Mouse (Mus musculus): ENCODE data around the gene Nrbf2. TPM values are rescaled to one million over a fixed set of nuclear protein-coding genes. Genes with fewer than 3 reads are reported as not detected.
A peak's percentile ranks its signal among the peaks of the same experiment; 100 is the strongest.

The Nrbf2 gene
- 34.9 and 35.6 TPM in 2 replicates for polyA plus RNA-seq (2015; fragmentation: Nextera tagmentation; extraction: Ambion mirVana)

- H3K9ac ChIP-seq = peak within 1 kb of the TSS; percentile 75
- WGBS = 2% methylated on average over 48 of the region's 52 CpGs
- peaks cover 30% of the 10 kb centered on the region for H3K4me1 ChIP-seq
- peak; percentile 92 for ATAC-seq (replicated peaks; ENCODE audit: low FRiP score)
- H3K36me3 ChIP-seq = no peaks in the 10 kb centered on the region
- peak within 1 kb of the TSS; percentile 78 for H3K4me3 ChIP-seq (replicated peaks)
- H3K9me3 ChIP-seq (replicated peaks) = no peaks in the 10 kb centered on the region
- no peaks in the 10 kb centered on the region for H3K27me3 ChIP-seq
- peak within 1 kb of the TSS; percentile 73 for H3K4me2 ChIP-seq
- peak within 1 kb of the TSS; percentile 83 for H3K27ac ChIP-seq
Observed at GRCm38 (mm10) chr10:67285176-67285814, at the start of gene Nrbf2. Nrbf2 (minus strand) TSS chr10:67285305.

DNA sequence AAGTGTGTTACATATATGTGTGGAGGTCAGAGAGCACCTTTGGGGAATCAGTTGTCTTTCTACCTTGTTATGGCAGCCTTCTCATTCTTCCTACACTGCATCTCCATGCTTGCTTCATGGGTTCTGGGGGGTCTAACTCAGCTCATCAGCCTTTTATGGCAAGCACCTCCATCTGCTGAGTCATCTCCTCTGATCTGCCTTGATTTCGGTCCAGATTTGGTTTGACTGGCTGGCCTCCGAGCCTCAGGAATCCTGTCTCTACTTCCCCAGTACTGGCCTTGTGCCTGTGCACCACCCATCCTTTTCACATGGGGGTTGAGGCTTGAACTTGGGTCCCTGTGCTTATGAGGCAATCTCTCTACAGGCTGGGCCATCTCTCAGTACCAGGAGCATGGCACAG, 45.5 kb upstream of the Nrbf2 start:
- Histone ChIP-seq H3K27ac (no peak overlapping the region), H3K36me3 (no peaks in the 10 kb centered on the region), H3K9me3 (replicated peaks) (no peaks in the 10 kb centered on the region), H3K4me1 (no peaks in the 10 kb centered on the region; the same call in 1 of the 2 replicates), H3K4me3 (replicated peaks) (no peak overlapping the region), H3K27me3 (no peaks in the 10 kb centered on the region), H3K4me2 (no peak overlapping the region), H3K9ac (no peak overlapping the region)
- 76% methylated on average over 2 of the region's 2 CpGs for WGBS
- ATAC-seq (replicated peaks; ENCODE audit: low FRiP score) = no peak

GRCm38 (mm10) chr10:67329661-67330060, 44.6 kb upstream of the Nrbf2 start:
- H3K27me3 ChIP-seq = no peaks in the 10 kb centered on the region
- no peak overlapping the region for H3K4me3 ChIP-seq (replicated peaks)
- WGBS = 36% methylated on average over 11 of the region's 11 CpGs
- ATAC-seq (replicated peaks; ENCODE audit: low FRiP score) = no peak
- no peaks in the 10 kb centered on the region for H3K36me3 ChIP-seq
- H3K4me2 ChIP-seq = no peak overlapping the region
- no peaks in the 10 kb centered on the region for H3K9me3 ChIP-seq (replicated peaks)
- H3K27ac ChIP-seq = no peak overlapping the region
- H3K4me1 ChIP-seq = no peaks in the 10 kb centered on the region; the same call in 1 of the 2 replicates
- H3K9ac ChIP-seq = no peak overlapping the region

- no peak for ATAC-seq (replicated peaks; ENCODE audit: low FRiP score)
- H3K27me3 ChIP-seq = no peaks in the 10 kb centered on the region
- 83% methylated on average over 5 of the region's 5 CpGs for WGBS
Observed at GRCm38 (mm10) chr10:67328208-67328607, 43.1 kb upstream of the Nrbf2 start.

GRCm38 (mm10) chr10:67324036-67324435, 38.9 kb upstream of the Nrbf2 start:
- 71% methylated on average over 1 of the region's 1 CpGs for WGBS
- H3K9ac ChIP-seq = no peak overlapping the region
- H3K9me3 ChIP-seq (replicated peaks) = no peaks in the 10 kb centered on the region
- peaks cover 4% of the 10 kb centered on the region; the same call in 1 of the 2 replicates for H3K4me1 ChIP-seq
- no peaks in the 10 kb centered on the region for H3K36me3 ChIP-seq
- no peak for ATAC-seq (replicated peaks; ENCODE audit: low FRiP score)
- no peak overlapping the region for H3K4me3 ChIP-seq (replicated peaks)
- H3K27ac ChIP-seq = no peak overlapping the region
- H3K4me2 ChIP-seq = no peak overlapping the region
- peaks cover 12% of the 10 kb centered on the region; the same call in 1 of the 2 replicates for H3K27me3 ChIP-seq

More at GRCm38 (mm10) chr10:67328208-67328607, 43.1 kb upstream of the Nrbf2 start:
- Histone ChIP-seq H3K9me3 (replicated peaks) (no peaks in the 10 kb centered on the region), H3K9ac (no peak overlapping the region), H3K4me1 (no peaks in the 10 kb centered on the region; the same call in 1 of the 2 replicates), H3K4me3 (replicated peaks) (no peak overlapping the region), H3K27ac (no peak overlapping the region), H3K4me2 (no peak overlapping the region), H3K36me3 (no peaks in the 10 kb centered on the region)

DNA sequence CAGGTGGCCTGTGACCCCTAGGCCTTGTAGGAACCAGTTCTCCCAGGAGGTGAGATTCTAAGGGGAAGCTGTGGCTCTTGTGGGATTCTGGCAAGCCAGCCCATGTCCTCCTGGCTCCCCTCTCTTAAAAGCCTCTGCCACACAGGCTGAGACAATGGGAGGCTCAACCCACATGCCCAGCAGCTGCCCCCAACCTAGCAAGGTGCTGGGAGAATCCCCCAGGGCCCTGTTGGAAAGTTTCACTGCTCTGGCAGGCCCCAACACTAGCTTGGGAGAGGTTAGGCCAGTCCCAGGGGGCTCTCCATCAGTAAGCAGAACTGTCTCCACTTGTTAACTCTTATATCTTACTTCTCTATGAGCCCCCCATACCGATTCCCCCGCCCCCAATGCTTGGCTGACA, 36.3 kb upstream of the Nrbf2 start:
- H3K4me2 ChIP-seq = no peak overlapping the region
- no peak overlapping the region for H3K4me3 ChIP-seq (replicated peaks)
- 85% methylated on average over 2 of the region's 2 CpGs for WGBS
- no peaks in the 10 kb centered on the region for H3K36me3 ChIP-seq
- no peaks in the 10 kb centered on the region for H3K9me3 ChIP-seq (replicated peaks)
- no peak overlapping the region for H3K9ac ChIP-seq
- ATAC-seq (replicated peaks; ENCODE audit: low FRiP score) = no peak
- peaks cover 19% of the 10 kb centered on the region for H3K27me3 ChIP-seq
- H3K27ac ChIP-seq = no peak overlapping the region
- H3K4me1 ChIP-seq = peaks cover 14% of the 10 kb centered on the region

- no peaks in the 10 kb centered on the region for H3K36me3 ChIP-seq
- H3K27ac ChIP-seq = no peak overlapping the region
- H3K9ac ChIP-seq = no peak overlapping the region
- H3K9me3 ChIP-seq (replicated peaks) = no peaks in the 10 kb centered on the region
- ATAC-seq (replicated peaks; ENCODE audit: low FRiP score) = no peak
- WGBS = 18% methylated on average over 17 of the region's 17 CpGs
- peaks cover 19% of the 10 kb centered on the region for H3K27me3 ChIP-seq
- H3K4me3 ChIP-seq (replicated peaks) = no peak overlapping the region
- H3K4me2 ChIP-seq = peak overlapping the region; percentile 36; the same call in 1 of the 2 replicates
- peaks cover 14% of the 10 kb centered on the region for H3K4me1 ChIP-seq
Observed at GRCm38 (mm10) chr10:67320207-67320859, 35.2 kb upstream of the Nrbf2 start.

GRCm38 (mm10) chr10:67319016-67319725, 34.1 kb upstream of the Nrbf2 start:
- no peak overlapping the region for H3K4me3 ChIP-seq (replicated peaks)
- H3K36me3 ChIP-seq = no peaks in the 10 kb centered on the region
- no peak for ATAC-seq (replicated peaks; ENCODE audit: low FRiP score)
- no peaks in the 10 kb centered on the region for H3K9me3 ChIP-seq (replicated peaks)
- H3K4me2 ChIP-seq = no peak overlapping the region
- no peak overlapping the region for H3K27ac ChIP-seq
- WGBS = 75% methylated on average over 13 of the region's 13 CpGs
- peaks cover 19% of the 10 kb centered on the region for H3K27me3 ChIP-seq
- peaks cover 14% of the 10 kb centered on the region for H3K4me1 ChIP-seq
- no peak overlapping the region for H3K9ac ChIP-seq

DNA sequence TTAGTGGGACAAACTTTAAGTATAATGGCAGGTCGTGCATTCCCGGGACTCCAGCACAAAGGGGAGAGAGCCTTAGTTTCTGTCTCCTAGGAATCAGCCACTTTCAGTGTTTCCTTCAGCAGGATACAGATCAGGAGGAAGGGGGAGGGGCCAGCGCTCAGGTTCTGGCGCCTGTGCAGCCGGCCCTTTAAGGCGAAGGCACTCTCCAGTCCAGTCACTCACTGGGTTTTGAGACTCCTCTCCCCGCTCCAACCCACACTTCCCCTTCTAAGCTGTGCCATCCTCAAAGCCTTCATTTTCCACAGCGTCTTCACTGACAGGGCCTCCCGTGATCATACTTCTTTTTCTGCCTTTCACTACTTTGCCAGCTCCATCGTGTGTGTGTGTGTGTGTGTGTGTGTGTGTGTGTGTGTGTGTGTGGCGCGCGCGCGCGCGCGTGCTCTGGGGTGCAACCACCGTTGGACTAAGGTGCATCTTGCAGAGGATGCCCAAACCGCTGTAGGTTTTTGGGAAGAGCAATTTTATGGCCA, 32.9 kb upstream of the Nrbf2 start:
- Histone ChIP-seq H3K4me1 (peaks cover 14% of the 10 kb centered on the region), H3K9me3 (replicated peaks) (no peaks in the 10 kb centered on the region), H3K4me2 (peak overlapping the region; percentile 71), H3K4me3 (replicated peaks) (peak overlapping the region; percentile 37), H3K9ac (peak overlapping the region; percentile 26; the same call in 1 of the 2 replicates), H3K27ac (no peak overlapping the region), H3K36me3 (no peaks in the 10 kb centered on the region), H3K27me3 (peaks cover 19% of the 10 kb centered on the region)
- WGBS = under 1% methylated on average over 20 of the region's 20 CpGs
- peak; percentile 66; the same call in 1 of the 2 replicates for ATAC-seq (replicated peaks; ENCODE audit: low FRiP score)

GRCm38 (mm10) chr10:67314811-67315435, 29.8 kb upstream of the Nrbf2 start:
- WGBS = 20% methylated on average over 12 of the region's 12 CpGs
- Histone ChIP-seq H3K9ac (no peak overlapping the region), H3K4me3 (replicated peaks) (no peak overlapping the region), H3K4me1 (peaks cover 24% of the 10 kb centered on the region), H3K4me2 (0 out of 2 replicates have a peak overlapping the region, but pooled peaks have one; percentile 14), H3K9me3 (replicated peaks) (no peaks in the 10 kb centered on the region), H3K27ac (no peak overlapping the region), H3K27me3 (peaks cover 14% of the 10 kb centered on the region), H3K36me3 (no peaks in the 10 kb centered on the region)
- no peak for ATAC-seq (replicated peaks; ENCODE audit: low FRiP score)

DNA sequence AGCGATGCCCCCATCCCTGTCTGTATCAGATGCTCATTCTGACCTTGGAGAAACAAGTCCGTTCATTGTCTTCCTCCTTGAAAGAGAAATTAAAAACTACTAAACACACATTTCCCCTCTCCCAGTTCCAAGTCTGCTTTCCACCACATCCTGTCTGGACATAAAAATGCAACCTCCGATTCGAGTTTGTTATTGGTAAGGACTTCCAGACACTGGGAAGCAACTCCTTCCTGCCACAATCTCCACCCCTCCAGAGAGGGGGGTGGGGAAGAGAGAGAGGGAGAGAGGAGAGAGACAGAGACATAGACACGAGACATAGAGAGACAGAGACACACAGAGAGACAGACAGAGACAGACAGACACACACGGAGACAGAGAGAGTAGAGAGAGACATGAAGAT, 27.4 kb upstream of the Nrbf2 start:
- H3K36me3 ChIP-seq = no peaks in the 10 kb centered on the region
- H3K9me3 ChIP-seq (replicated peaks) = no peaks in the 10 kb centered on the region
- peak overlapping the region; percentile 17; the same call in 1 of the 2 replicates for H3K4me2 ChIP-seq
- H3K4me3 ChIP-seq (replicated peaks) = no peak overlapping the region
- H3K27me3 ChIP-seq = peaks cover 3% of the 10 kb centered on the region; the same call in 1 of the 2 replicates
- no peak overlapping the region for H3K9ac ChIP-seq
- ATAC-seq (replicated peaks; ENCODE audit: low FRiP score) = no peak
- WGBS = 37% methylated on average over 6 of the region's 6 CpGs
- peaks cover 14% of the 10 kb centered on the region for H3K4me1 ChIP-seq
- H3K27ac ChIP-seq = peak overlapping the region; percentile 73
